Mouse (Mus musculus): Measurements from ENCODE around the gene Pxk. TPM values are rescaled to one million over a fixed set of nuclear protein-coding genes. Genes with fewer than 3 reads are reported as not detected.
"Not testable (repeated sequence)": the region's sequence is repeated elsewhere in the genome, so short reads cannot be mapped to it uniquely, and the experiment has no call there.

The Pxk gene
- polyA plus RNA-seq, 1 experiment from 2014 or later, result 66.0 TPM

GRCm38 (mm10) chr14:8114756-8115155 lies 16.7 kb downstream of the Pxk start:
- DNase-seq (ENCODE audit: low spot score) (no peak), ATAC-seq (ENCODE audit: low FRiP score) (no peak)
- Histone ChIP-seq H3K4me3 (replicated peaks; ENCODE audit: low read length) (no peak overlapping the region), H3K27ac (no peak overlapping the region), H3K27me3 (ENCODE audit: control insufficient read depth, insufficient read depth, low read length) (no peaks in the 10 kb centered on the region), H3K4me1 (replicated peaks; ENCODE audit: control insufficient read depth, insufficient read depth, low read length) (no peaks in the 10 kb centered on the region), H3K9ac (no peak overlapping the region), H3K9me3 (ENCODE audit: control insufficient read depth, low read length) (no peaks in the 10 kb centered on the region), H3K36me3 (replicated peaks; ENCODE audit: control insufficient read depth, insufficient read depth) (peaks cover 2% of the 10 kb centered on the region; the same call in 1 of the 2 replicates), H3K4me2 (replicated peaks) (no peak overlapping the region)
- 79% methylated on average over 1 of the region's 1 CpGs for whole genome bisulfite sequencing

GRCm38 (mm10) chr14:8115772-8116171 lies 17.8 kb downstream of the Pxk start:
- Histone ChIP-seq H3K27me3 (ENCODE audit: control insufficient read depth, insufficient read depth, low read length) (no peaks in the 10 kb centered on the region), H3K4me2 (replicated peaks) (no peak overlapping the region), H3K27ac (no peak overlapping the region), H3K4me3 (replicated peaks; ENCODE audit: low read length) (no peak overlapping the region), H3K4me1 (replicated peaks; ENCODE audit: control insufficient read depth, insufficient read depth, low read length) (no peaks in the 10 kb centered on the region), H3K36me3 (replicated peaks; ENCODE audit: control insufficient read depth, insufficient read depth) (peaks cover 12% of the 10 kb centered on the region; the same call in 1 of the 2 replicates), H3K9ac (no peak overlapping the region), H3K9me3 (ENCODE audit: control insufficient read depth, low read length) (no peaks in the 10 kb centered on the region)
- DNase-seq (ENCODE audit: low spot score) (no peak), ATAC-seq (ENCODE audit: low FRiP score) (no peak)
- WGBS, result 89% methylated on average over 4 of the region's 4 CpGs

DNA sequence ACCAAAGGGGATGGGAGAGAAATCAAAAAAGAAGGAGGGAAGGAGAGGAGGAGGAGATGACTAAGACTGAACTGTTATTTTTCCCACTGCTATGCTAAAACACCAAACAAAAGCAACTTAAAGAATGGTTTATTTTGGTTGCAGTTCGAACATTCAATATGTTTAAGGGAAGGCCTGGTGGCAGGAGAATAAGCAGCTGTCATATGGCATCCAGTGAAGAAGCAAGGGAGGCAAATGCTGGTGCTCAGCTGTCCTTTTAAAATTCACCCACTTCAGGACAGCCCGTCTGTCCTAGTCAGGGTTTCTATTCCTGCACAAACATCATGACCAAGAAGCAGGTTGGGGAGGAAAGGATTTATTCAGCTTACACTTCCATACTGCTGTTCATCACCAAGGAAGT lies 19.4 kb downstream of the Pxk start:
- peaks cover 22% of the 10 kb centered on the region for H3K36me3 ChIP-seq (replicated peaks; ENCODE audit: control insufficient read depth, insufficient read depth)
- WGBS, result 86% methylated on average over 2 of the region's 2 CpGs
- ATAC-seq (ENCODE audit: low FRiP score), result no peak
- H3K4me2 ChIP-seq (replicated peaks), result no peak overlapping the region
- H3K9me3 ChIP-seq (ENCODE audit: control insufficient read depth, low read length), result no peaks in the 10 kb centered on the region
- DNase-seq (ENCODE audit: low spot score), result no peak
- H3K4me3 ChIP-seq (replicated peaks; ENCODE audit: low read length), result no peak overlapping the region
- H3K27ac ChIP-seq, result no peak overlapping the region
- H3K9ac ChIP-seq, result no peak overlapping the region
- H3K27me3 ChIP-seq (ENCODE audit: control insufficient read depth, insufficient read depth, low read length), result no peaks in the 10 kb centered on the region
- no peaks in the 10 kb centered on the region for H3K4me1 ChIP-seq (replicated peaks; ENCODE audit: control insufficient read depth, insufficient read depth, low read length)

DNA sequence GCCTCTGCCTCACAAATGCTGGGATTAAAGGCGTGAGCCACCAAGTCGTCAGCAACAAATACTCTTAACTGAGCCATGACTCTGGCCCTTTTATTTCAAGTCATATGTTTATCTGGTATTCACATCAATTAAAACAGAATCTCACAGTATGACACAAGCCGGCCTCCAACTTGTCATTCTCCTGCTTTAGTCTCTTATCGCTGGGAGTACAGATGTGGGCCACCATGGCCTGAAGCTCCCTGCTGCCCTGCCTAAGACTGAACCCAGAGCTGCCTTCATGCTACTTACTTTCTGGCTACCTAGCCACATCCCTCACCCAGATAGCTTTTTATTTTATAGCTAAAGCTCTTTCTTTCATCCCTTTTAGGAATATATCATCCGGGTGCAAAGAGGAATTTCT lies 21.4 kb downstream of the Pxk start:
- DNase-seq (ENCODE audit: low spot score) (no peak), ATAC-seq (ENCODE audit: low FRiP score) (no peak)
- Histone ChIP-seq H3K27ac (no peak overlapping the region), H3K4me3 (replicated peaks; ENCODE audit: low read length) (no peak overlapping the region), H3K4me2 (replicated peaks) (no peak overlapping the region), H3K27me3 (ENCODE audit: control insufficient read depth, insufficient read depth, low read length) (no peaks in the 10 kb centered on the region), H3K4me1 (replicated peaks; ENCODE audit: control insufficient read depth, insufficient read depth, low read length) (no peaks in the 10 kb centered on the region), H3K9ac (no peak overlapping the region), H3K36me3 (replicated peaks; ENCODE audit: control insufficient read depth, insufficient read depth) (peaks cover 40% of the 10 kb centered on the region), H3K9me3 (ENCODE audit: control insufficient read depth, low read length) (no peaks in the 10 kb centered on the region)
- WGBS, result 93% methylated on average over 5 of the region's 5 CpGs

DNA sequence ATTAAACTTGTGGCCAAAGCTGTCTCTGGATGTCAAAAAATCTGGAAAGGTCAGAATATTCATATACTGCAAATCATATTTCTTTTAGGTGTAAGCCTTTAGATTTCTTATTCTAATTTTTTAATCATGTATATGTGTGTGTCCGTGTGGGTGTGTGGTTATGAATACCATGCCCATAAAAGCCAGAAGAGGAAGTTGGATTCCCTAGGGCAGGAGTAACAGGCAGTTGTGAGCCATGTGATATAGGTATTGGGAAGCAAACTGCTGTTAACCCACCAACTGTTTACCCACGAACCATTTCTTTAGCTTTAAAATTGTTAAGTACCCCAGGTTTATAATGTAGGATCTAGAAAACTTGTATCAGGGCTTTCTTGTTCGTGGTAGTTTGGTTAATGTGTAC lies 21.9 kb downstream of the Pxk start:
- 91% methylated on average over 3 of the region's 3 CpGs for WGBS
- Histone ChIP-seq H3K9me3 (ENCODE audit: control insufficient read depth, low read length) (no peaks in the 10 kb centered on the region), H3K4me3 (replicated peaks; ENCODE audit: low read length) (no peak overlapping the region), H3K9ac (no peak overlapping the region), H3K27ac (no peak overlapping the region), H3K27me3 (ENCODE audit: control insufficient read depth, insufficient read depth, low read length) (no peaks in the 10 kb centered on the region), H3K4me2 (replicated peaks) (no peak overlapping the region), H3K36me3 (replicated peaks; ENCODE audit: control insufficient read depth, insufficient read depth) (peaks cover 44% of the 10 kb centered on the region), H3K4me1 (replicated peaks; ENCODE audit: control insufficient read depth, insufficient read depth, low read length) (no peaks in the 10 kb centered on the region)
- no peak for DNase-seq (ENCODE audit: low spot score)
- no peak for ATAC-seq (ENCODE audit: low FRiP score)

DNA sequence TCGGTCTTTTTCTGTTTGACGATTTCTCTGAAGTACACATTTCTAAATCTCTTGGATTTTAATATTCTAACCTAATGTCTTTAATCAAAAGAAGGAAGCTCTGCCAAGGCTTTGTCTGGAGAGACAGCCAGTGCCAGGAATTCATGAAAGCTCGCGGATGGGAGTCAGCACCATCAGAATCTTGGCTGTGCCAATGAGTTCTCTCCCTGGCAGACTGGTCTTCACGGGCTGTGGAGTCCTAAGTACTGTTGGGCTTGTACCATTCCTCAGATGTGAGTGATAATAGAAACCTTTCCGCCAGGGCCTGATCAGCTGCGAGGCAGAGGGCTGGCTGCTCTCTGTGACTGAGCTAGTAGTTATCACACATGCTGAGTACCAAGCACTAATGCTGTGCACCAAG lies 25.1 kb downstream of the Pxk start:
- no peak overlapping the region for H3K4me3 ChIP-seq (replicated peaks; ENCODE audit: low read length)
- 85% methylated on average over 7 of the region's 7 CpGs for WGBS
- peaks cover 67% of the 10 kb centered on the region for H3K36me3 ChIP-seq (replicated peaks; ENCODE audit: control insufficient read depth, insufficient read depth)
- no peak overlapping the region for H3K4me2 ChIP-seq (replicated peaks)
- DNase-seq (ENCODE audit: low spot score) (no peak), ATAC-seq (ENCODE audit: low FRiP score) (no peak)
- no peaks in the 10 kb centered on the region for H3K9me3 ChIP-seq (ENCODE audit: control insufficient read depth, low read length)
- H3K4me1 ChIP-seq (replicated peaks; ENCODE audit: control insufficient read depth, insufficient read depth, low read length), result no peaks in the 10 kb centered on the region
- H3K9ac ChIP-seq, result no peak overlapping the region
- no peak overlapping the region for H3K27ac ChIP-seq
- H3K27me3 ChIP-seq (ENCODE audit: control insufficient read depth, insufficient read depth, low read length), result no peaks in the 10 kb centered on the region

GRCm38 (mm10) chr14:8123611-8124010 lies 25.6 kb downstream of the Pxk start:
- H3K36me3 ChIP-seq (replicated peaks; ENCODE audit: control insufficient read depth, insufficient read depth), result peaks cover 67% of the 10 kb centered on the region
- H3K27ac ChIP-seq; H3K4me1 ChIP-seq (replicated peaks; ENCODE audit: control insufficient read depth, insufficient read depth, low read length); ATAC-seq (ENCODE audit: low FRiP score); H3K4me3 ChIP-seq (replicated peaks; ENCODE audit: low read length); H3K27me3 ChIP-seq (ENCODE audit: control insufficient read depth, insufficient read depth, low read length); H3K9ac ChIP-seq; H3K9me3 ChIP-seq (ENCODE audit: control insufficient read depth, low read length); DNase-seq (ENCODE audit: low spot score); H3K4me2 ChIP-seq (replicated peaks): not testable (repeated sequence)
- WGBS, result 96% methylated on average over 10 of the region's 10 CpGs

GRCm38 (mm10) chr14:8124046-8124881 lies 26.3 kb downstream of the Pxk start:
- Histone ChIP-seq H3K4me1 (replicated peaks; ENCODE audit: control insufficient read depth, insufficient read depth, low read length) (no peaks in the 10 kb centered on the region), H3K36me3 (replicated peaks; ENCODE audit: control insufficient read depth, insufficient read depth) (peaks cover 67% of the 10 kb centered on the region), H3K9ac (no peak overlapping the region), H3K27ac (no peak overlapping the region), H3K9me3 (ENCODE audit: control insufficient read depth, low read length) (no peaks in the 10 kb centered on the region), H3K27me3 (ENCODE audit: control insufficient read depth, insufficient read depth, low read length) (no peaks in the 10 kb centered on the region), H3K4me3 (replicated peaks; ENCODE audit: low read length) (no peak overlapping the region), H3K4me2 (replicated peaks) (no peak overlapping the region)
- DNase-seq (ENCODE audit: low spot score), result no peak
- no peak for ATAC-seq (ENCODE audit: low FRiP score)
- WGBS, result 86% methylated on average over 7 of the region's 7 CpGs

DNA sequence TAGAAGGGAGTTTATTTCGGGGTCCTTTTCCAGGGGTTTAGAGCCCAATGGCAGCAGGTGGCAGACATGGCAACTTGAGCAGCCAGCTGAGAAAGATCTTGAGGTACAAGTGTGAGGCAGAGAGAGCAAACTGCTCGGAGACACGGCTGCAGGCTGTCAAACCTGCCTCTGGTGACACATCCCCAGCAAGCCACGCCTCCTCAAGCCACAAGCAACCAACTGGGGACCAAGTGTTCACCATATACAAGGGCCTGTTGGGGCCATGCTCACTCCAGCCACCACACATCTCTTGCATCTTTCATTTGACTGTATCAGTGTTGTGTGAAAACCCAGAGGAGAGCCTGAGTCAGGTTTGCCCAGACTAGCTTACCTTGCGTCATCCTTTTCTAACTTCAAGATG lies 30.0 kb downstream of the Pxk start:
- Histone ChIP-seq H3K9me3 (ENCODE audit: control insufficient read depth, low read length) (no peaks in the 10 kb centered on the region), H3K4me3 (replicated peaks; ENCODE audit: low read length) (no peak overlapping the region), H3K4me1 (replicated peaks; ENCODE audit: control insufficient read depth, insufficient read depth, low read length) (no peaks in the 10 kb centered on the region), H3K27ac (no peak overlapping the region), H3K27me3 (ENCODE audit: control insufficient read depth, insufficient read depth, low read length) (no peaks in the 10 kb centered on the region), H3K4me2 (replicated peaks) (no peak overlapping the region), H3K9ac (no peak overlapping the region), H3K36me3 (replicated peaks; ENCODE audit: control insufficient read depth, insufficient read depth) (peaks cover 61% of the 10 kb centered on the region)
- ATAC-seq (ENCODE audit: low FRiP score) (no peak), DNase-seq (ENCODE audit: low spot score) (no peak)
- WGBS, result 78% methylated on average over 5 of the region's 5 CpGs

DNA sequence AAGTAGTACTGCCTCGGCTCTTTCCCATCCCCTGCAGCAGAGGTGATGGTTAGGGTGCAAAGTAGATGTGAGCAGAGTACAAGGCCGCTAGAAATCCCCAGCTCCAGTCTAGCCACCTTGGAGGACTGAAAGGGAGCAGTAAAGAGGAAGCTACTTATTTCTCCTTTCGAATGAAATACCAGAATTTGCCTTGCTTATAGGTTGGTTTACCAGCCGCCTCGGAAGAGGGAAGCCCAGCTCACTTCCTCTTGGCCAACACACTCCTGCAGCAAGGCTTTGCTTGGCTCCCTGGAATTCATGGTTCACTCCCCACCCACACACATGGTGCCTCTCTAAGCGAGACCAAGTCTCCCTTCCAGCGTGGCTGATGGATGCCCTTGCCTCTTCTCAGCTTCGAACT lies 34.8 kb downstream of the Pxk start:
- 82% methylated on average over 8 of the region's 8 CpGs for WGBS
- Histone ChIP-seq H3K36me3 (replicated peaks; ENCODE audit: control insufficient read depth, insufficient read depth) (peaks cover 46% of the 10 kb centered on the region), H3K4me1 (replicated peaks; ENCODE audit: control insufficient read depth, insufficient read depth, low read length) (no peaks in the 10 kb centered on the region), H3K9ac (no peak overlapping the region), H3K9me3 (ENCODE audit: control insufficient read depth, low read length) (no peaks in the 10 kb centered on the region), H3K4me3 (replicated peaks; ENCODE audit: low read length) (no peak overlapping the region), H3K4me2 (replicated peaks) (no peak overlapping the region), H3K27me3 (ENCODE audit: control insufficient read depth, insufficient read depth, low read length) (no peaks in the 10 kb centered on the region), H3K27ac (no peak overlapping the region)
- DNase-seq (ENCODE audit: low spot score) (no peak), ATAC-seq (ENCODE audit: low FRiP score) (no peak)
